Mouse (Mus musculus): ENCODE results near the gene Gm13212.

DNA sequence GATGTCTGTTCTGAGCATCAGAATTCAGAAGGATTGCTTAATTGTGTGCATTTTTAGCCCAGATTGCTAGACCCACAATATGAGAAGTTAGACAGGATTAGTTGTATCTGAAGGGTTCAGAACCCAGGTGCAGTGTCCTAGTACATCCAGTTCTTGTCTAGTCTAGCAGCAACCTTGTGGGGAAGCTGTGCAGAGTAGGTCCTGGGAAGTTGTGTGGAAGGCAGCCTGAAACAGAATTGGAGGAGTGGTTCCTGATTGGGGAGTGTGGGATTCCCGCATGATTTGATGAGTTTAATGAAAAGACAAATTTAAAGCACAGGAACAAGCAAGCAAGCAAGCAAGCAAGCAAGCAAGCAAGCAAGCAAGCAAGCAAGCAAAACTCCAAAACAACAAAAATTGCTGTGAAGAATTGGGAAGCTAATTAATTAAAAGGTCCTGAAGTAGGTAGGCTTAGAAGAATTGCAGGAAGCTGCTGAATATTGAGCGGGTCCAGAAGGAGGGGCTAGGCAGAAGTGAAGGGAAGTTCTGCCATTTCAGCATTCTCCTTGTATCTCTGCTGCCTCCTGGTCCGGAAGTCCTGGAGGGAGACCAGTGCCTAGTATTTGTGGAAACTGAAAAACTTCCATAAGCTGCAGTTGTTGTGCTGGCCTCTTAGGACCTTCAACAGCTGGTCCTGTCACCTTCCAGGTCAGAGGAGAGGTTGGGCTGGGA lies 20.7 kb upstream of the Gm13212 start:
- TF ChIP-seq CTCF (IDR thresholded peaks at IDR 0.05; ENCODE audit: control insufficient read depth, insufficient read depth, insufficient read length): no peak
- TF ChIP-seq MYOG (IDR thresholded peaks at IDR 0.05; ENCODE audit: control insufficient read depth, extremely low read depth, insufficient read length): no peak
- TF ChIP-seq MAX (IDR thresholded peaks at IDR 0.05): no peak
- TF ChIP-seq USF1 (IDR thresholded peaks at IDR 0.05; ENCODE audit: low read depth): no peak
- no peak for TF ChIP-seq MYOD1 (IDR thresholded peaks at IDR 0.05; ENCODE audit: control insufficient read depth, insufficient read length, low read depth)
- TF ChIP-seq CEBPB (IDR thresholded peaks at IDR 0.05; ENCODE audit: low read depth): no peak
- no peak for TF ChIP-seq FOSL1 (IDR thresholded peaks at IDR 0.05; ENCODE audit: insufficient read depth, low read length, poor library complexity, severe bottlenecking)

Measured in C2C12 (cell line).